ENCODE assay signal across 11 mouse cellular contexts in the genomic region with DNA sequence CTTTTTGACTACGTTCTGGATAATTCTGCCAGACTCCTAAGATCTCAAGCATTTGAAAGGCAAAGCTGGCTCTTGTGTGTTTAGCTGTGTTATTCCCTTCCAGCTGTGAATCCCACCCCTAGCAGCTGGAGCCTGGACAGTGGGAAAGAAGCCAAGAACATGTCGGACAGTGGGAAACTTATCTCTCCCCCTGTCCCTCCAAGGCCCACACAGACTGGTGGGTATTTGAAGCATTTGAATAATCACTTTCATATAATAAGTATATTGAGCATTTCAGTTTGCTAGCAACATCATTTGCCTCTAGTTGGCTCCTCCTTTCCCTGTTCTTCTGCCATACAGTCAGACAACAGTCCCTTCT.
DNase-seq lines count a peak whose midpoint lies in the region; ATAC-seq and TF ChIP-seq lines count a peak whose summit lies in the region.
"Had no signal": no experiment of that assay in that cellular context is flagged by ENCODE, and none has a peak within 500 bp of the region (broad histone marks: within the 10 kb centered on the region; RNA-seq: fewer than 3 reads in every experiment).

No protein-coding gene starts in this region.

- H3K4me2 ChIP-seq in hindbrain, embryonic 15.5 days, result no peak overlapping the region
- no peak overlapping the region for H3K4me2 ChIP-seq in hindbrain, embryonic 11.5 days (replicated peaks; ENCODE audit: low read depth, low read length)
- no peak overlapping the region for H3K4me2 ChIP-seq in lung, postnatal 0 days (replicated peaks; ENCODE audit: low read depth, low read length)
- H3K4me2 ChIP-seq in hindbrain, embryonic 16.5 days (ENCODE audit: low read length), result no peak overlapping the region
- H3K4me2 ChIP-seq: midbrain, embryonic 12.5 days had no signal

- H3K27me3 ChIP-seq in hindbrain, embryonic 15.5 days, result no peaks in the 10 kb centered on the region
- H3K27me3 ChIP-seq in hindbrain, embryonic 11.5 days (ENCODE audit: control insufficient read depth, insufficient read depth, low read length), result no peaks in the 10 kb centered on the region
- H3K27me3 ChIP-seq in lung, postnatal 0 days (replicated peaks; ENCODE audit: insufficient read depth, low read length), result no peaks in the 10 kb centered on the region
- no peaks in the 10 kb centered on the region for H3K27me3 ChIP-seq in hindbrain, embryonic 16.5 days (replicated peaks; ENCODE audit: control insufficient read depth, insufficient read depth, low read length)

- no peak overlapping the region for H3K9ac ChIP-seq in hindbrain, embryonic 15.5 days
- H3K9ac ChIP-seq in hindbrain, embryonic 11.5 days (ENCODE audit: low read depth, low read length), result no peak overlapping the region
- H3K9ac ChIP-seq in lung, postnatal 0 days (replicated peaks; ENCODE audit: low read depth), result no peak overlapping the region
- H3K9ac ChIP-seq in hindbrain, embryonic 16.5 days (ENCODE audit: low read depth, low read length), result no peak overlapping the region
- H3K9ac ChIP-seq: midbrain, embryonic 12.5 days had no signal

- H3K27ac ChIP-seq in hindbrain, embryonic 15.5 days (replicated peaks), result peak overlapping the region; percentile 55
- H3K27ac ChIP-seq in hindbrain, embryonic 11.5 days (ENCODE audit: low read depth, low read length), result no peak overlapping the region
- no peak overlapping the region for H3K27ac ChIP-seq in lung, postnatal 0 days (ENCODE audit: low read length)
- peak overlapping the region; percentile 27; the same call in 1 of the 2 replicates for H3K27ac ChIP-seq in hindbrain, embryonic 16.5 days (ENCODE audit: low read depth, low read length)
- H3K27ac ChIP-seq: macrophage; midbrain, embryonic 12.5 days had no signal

- H3K4me1 ChIP-seq in hindbrain, embryonic 15.5 days (replicated peaks), result peaks cover 17% of the 10 kb centered on the region
- H3K4me1 ChIP-seq in hindbrain, embryonic 11.5 days (replicated peaks; ENCODE audit: control insufficient read depth, insufficient read depth, low read length), result no peaks in the 10 kb centered on the region
- H3K4me1 ChIP-seq in lung, postnatal 0 days (ENCODE audit: insufficient read depth, low read depth, low read length), result no peaks in the 10 kb centered on the region
- peaks cover 15% of the 10 kb centered on the region for H3K4me1 ChIP-seq in hindbrain, embryonic 16.5 days (ENCODE audit: control insufficient read depth, insufficient read depth, low read depth, low read length)

- WGBS in hindbrain, embryonic 15.5 days, result 53% methylated on average over 2 of the region's 2 CpGs
- WGBS in hindbrain, embryonic 11.5 days, result 76% methylated on average over 2 of the region's 2 CpGs
- 72% methylated on average over 2 of the region's 2 CpGs for WGBS in lung, postnatal 0 days
- WGBS in hindbrain, embryonic 16.5 days, result 48% methylated on average over 2 of the region's 2 CpGs

- no peaks in the 10 kb centered on the region for H3K9me3 ChIP-seq in hindbrain, embryonic 15.5 days
- no peaks in the 10 kb centered on the region for H3K9me3 ChIP-seq in hindbrain, embryonic 11.5 days (ENCODE audit: control insufficient read depth, low read length)
- H3K9me3 ChIP-seq in lung, postnatal 0 days (ENCODE audit: low read length), result no peaks in the 10 kb centered on the region
- H3K9me3 ChIP-seq in hindbrain, embryonic 16.5 days (ENCODE audit: control insufficient read depth, low read length), result no peaks in the 10 kb centered on the region
- H3K9me3 ChIP-seq: midbrain, embryonic 12.5 days had no signal

- H3K4me3 ChIP-seq in hindbrain, embryonic 15.5 days, result no peak overlapping the region
- no peak overlapping the region for H3K4me3 ChIP-seq in hindbrain, embryonic 11.5 days (ENCODE audit: low read depth, low read length)
- H3K4me3 ChIP-seq in lung, postnatal 0 days (ENCODE audit: low read depth, low read length), result no peak overlapping the region
- H3K4me3 ChIP-seq in hindbrain, embryonic 16.5 days (ENCODE audit: low read length), result no peak overlapping the region
- H3K4me3 ChIP-seq: erythroblast, embryonic 14.5 days; midbrain, embryonic 12.5 days had no signal

- TF ChIP-seq EP300 in lung, postnatal 0 days (IDR thresholded peaks at IDR 0.05), result no peak

- TF ChIP-seq CTCF in lung, postnatal 0 days (IDR thresholded peaks at IDR 0.05), result no peak

- ATAC-seq in hindbrain, embryonic 15.5 days (ENCODE audit: low FRiP score, low read depth), result no peak
- no peak for ATAC-seq in hindbrain, embryonic 11.5 days (ENCODE audit: low FRiP score)
- ATAC-seq in lung, postnatal 0 days, result peak; percentile 28; the same call in 1 of the 2 replicates
- ATAC-seq in hindbrain, embryonic 16.5 days, result 0 out of 2 replicates have a peak, but pooled peaks have one; percentile 9

- peak; percentile 60 to 62 for DNase-seq in cerebellum, postnatal 10 days
- no peak for DNase-seq in cerebellum, postnatal 36 days
- DNase-seq in hindbrain, embryonic 11.5 days (ENCODE audit: low spot score), result no peak
- DNase-seq in lung, postnatal 0 days (ENCODE audit: low spot score), result no peak
- no peak for DNase-seq in lung, postnatal 14 days
- DNase-seq in gastrocnemius, postnatal 25 days, result no peak

- H3K36me3 ChIP-seq in hindbrain, embryonic 15.5 days, result peaks cover 16% of the 10 kb centered on the region
- no peaks in the 10 kb centered on the region for H3K36me3 ChIP-seq in hindbrain, embryonic 11.5 days (ENCODE audit: control insufficient read depth, insufficient read depth, low read length)
- H3K36me3 ChIP-seq in lung, postnatal 0 days (ENCODE audit: insufficient read depth, low read length), result 0 out of 2 replicates have a peak, but pooled peaks cover 8% of the 10 kb centered on the region
- peaks cover 10% of the 10 kb centered on the region for H3K36me3 ChIP-seq in hindbrain, embryonic 16.5 days (ENCODE audit: control insufficient read depth, insufficient read depth, low read length)
- H3K36me3 ChIP-seq: midbrain, embryonic 12.5 days had no signal

Comparison
In these comparisons a context has a peak if more than half of its experiments do, and no peak if none do; other contexts are left out.
1. DNase-seq: peak in cerebellum, postnatal 10 days (2 of 2); none in cerebellum, postnatal 36 days (0 of 2), hindbrain, embryonic 11.5 days (single experiment), lung, postnatal 0 days (single experiment), lung, postnatal 14 days (single experiment) and gastrocnemius, postnatal 25 days (single experiment).
2. ATAC-seq: peak in lung, postnatal 0 days (single experiment) and hindbrain, embryonic 16.5 days (single experiment); none in hindbrain, embryonic 15.5 days (single experiment) and hindbrain, embryonic 11.5 days (single experiment).
3. H3K27ac ChIP-seq: peak in hindbrain, embryonic 15.5 days (single experiment) and hindbrain, embryonic 16.5 days (single experiment); none in hindbrain, embryonic 11.5 days (single experiment) and lung, postnatal 0 days (single experiment).